Mouse (Mus musculus): ENCODE data around the gene Cytip.

- TF ChIP-seq POLR2AphosphoS2 (IDR thresholded peaks at IDR 0.05; ENCODE audit: low read length) (no peak), USF1 (IDR thresholded peaks at IDR 0.05; ENCODE audit: low read depth, low read length) (no peak), UBTF (IDR thresholded peaks at IDR 0.05; ENCODE audit: borderline replicate concordance, insufficient read depth, low read depth, low read length) (no peak), POLR2A (IDR thresholded peaks at IDR 0.05; ENCODE audit: control insufficient read depth in 1 of 2, insufficient read depth in 1 of 2, low read depth in 1 of 2, low read length in 2 of 2, poor library complexity in 1 of 2) (no peak)
Measured at GRCm38 (mm10) chr2:58166764-58167163, 28.6 kb downstream of the Cytip start.
